Mouse (Mus musculus) ES-E14 (cell line): ENCODE data around the gene Mcpt9. TPM values are rescaled to one million over a fixed set of nuclear protein-coding genes. Genes with fewer than 3 reads are reported as not detected.
"Not testable (repeated sequence)": the region's sequence is repeated elsewhere in the genome, so short reads cannot be mapped to it uniquely, and the experiment has no call there.

ENCODE experiments used
- DNase-seq: peaks from one replicate; pipeline ENCODE4 v3.0.0-alpha.2; 2013; ENCODE audit warnings: low read depth, low spot score
- H3K27ac ChIP-seq: 2 replicates; pipeline ENCODE4 v1.5.1; 2012; ENCODE audit warnings: low read depth, mild to moderate bottlenecking, low read length, moderate library complexity, mixed read lengths; ENCODE audit not compliant: poor library complexity, insufficient read depth, severe bottlenecking
- H3K36me3 ChIP-seq: 2 replicates; pipeline ENCODE4 v1.6.1; 2012; ENCODE audit warnings: mild to moderate bottlenecking, low read length, moderate library complexity, mixed read lengths; ENCODE audit not compliant: control insufficient read depth, poor library complexity, insufficient read depth, severe bottlenecking
- H3K4me1 ChIP-seq, 2 experiments: fragments of 150-350 bp in 1 of 2; sonication (generic) in 1 of 2; 2 replicates each; pipeline ENCODE4 v1.6.1; 2012; ENCODE audit warnings: low read length in 2 of 2, mild to moderate bottlenecking in 1 of 2, mixed read lengths in 1 of 2; ENCODE audit not compliant: control insufficient read depth in 2 of 2, insufficient read depth in 2 of 2, poor library complexity in 1 of 2
- H3K4me3 ChIP-seq, 2 experiments: fragments of 150-350 bp in 1 of 2; sonication (generic) in 1 of 2; 2 replicates each; pipeline ENCODE4 v1.5.1; 2012; ENCODE audit warnings: low read length in 2 of 2, low read depth in 1 of 2, mild to moderate bottlenecking in 1 of 2, mixed read lengths in 1 of 2; ENCODE audit not compliant: insufficient read depth in 1 of 2, poor library complexity in 1 of 2, severe bottlenecking in 1 of 2
- H3K9ac ChIP-seq: 2 replicates; pipeline ENCODE4 v1.6.1; 2012; ENCODE audit warnings: low read depth, mild to moderate bottlenecking, low read length, mixed read lengths; ENCODE audit not compliant: poor library complexity, insufficient read depth, severe bottlenecking
- H3K9me3 ChIP-seq: fragments of 150-350 bp; sonication (generic); 2 replicates; pipeline ENCODE4 v1.6.1; 2012; ENCODE audit warnings: low read depth, mild to moderate bottlenecking, low read length; ENCODE audit not compliant: control insufficient read depth, insufficient read depth
- CHD2 ChIP-seq: IDR thresholded peaks from 2 replicates; pipeline ENCODE4 v1.6.1; 2014; ENCODE audit warnings: mild to moderate bottlenecking, low read depth, low read length, inconsistent platforms
- HCFC1 ChIP-seq: IDR thresholded peaks from 2 replicates; pipeline ENCODE4 v1.6.1; 2012; ENCODE audit warnings: low read length, inconsistent platforms, borderline replicate concordance; ENCODE audit not compliant: insufficient read depth
- MAFK ChIP-seq: IDR thresholded peaks from 2 replicates; pipeline ENCODE4 v1.6.1; 2014; ENCODE audit warnings: mild to moderate bottlenecking, low read depth, low read length, inconsistent platforms; ENCODE audit not compliant: insufficient read depth
- ZC3H11A ChIP-seq: IDR thresholded peaks from 2 replicates; pipeline ENCODE4 v1.6.1; 2012; ENCODE audit warnings: low read depth, mild to moderate bottlenecking, inconsistent platforms, low read length, borderline replicate concordance
- ZNF384 ChIP-seq: IDR thresholded peaks from 2 replicates; pipeline ENCODE4 v1.6.1; 2012; ENCODE audit warnings: low read depth, low read length, inconsistent platforms
- in situ Hi-C, 2 experiments: fragments of 600-800 bp; cut with MboI; formaldehyde crosslinking; loops; one replicate each; pipeline ENCODE4 v1.15.1; 2025; ENCODE audit warnings: low sequenced_read_pairs in 2 of 2, inconsistent platforms in 1 of 2; ENCODE audit not compliant: unreplicated experiment in 2 of 2
- total RNA-seq: library from RNA; depleted of rRNA; stranded (reverse); fragments of 300-350 nt; gene quantifications from 2 replicates; pipeline ENCODE4 v1.2.3, GENCODE M21; 2012; rRNA removed

Gene Mcpt9
- total RNA-seq, 1 experiment: not detected

- Histone ChIP-seq H3K9ac (no peak overlapping the region), H3K27ac (no peak overlapping the region), H3K36me3 (no peaks in the 10 kb centered on the region), H3K4me1 (no peaks in the 10 kb centered on the region), H3K9me3 (no peaks in the 10 kb centered on the region), H3K4me3 (no peak overlapping the region)
- no peak for DNase-seq
- no peak for TF ChIP-seq ZNF384
- TF ChIP-seq HCFC1: no peak
- TF ChIP-seq CHD2: no peak
- no peak for TF ChIP-seq ZC3H11A
- TF ChIP-seq MAFK: no peak
- in situ Hi-C loops: no loop called here
These were observed 17.1 kb downstream of the Mcpt9 start for GRCm38 (mm10) chr14:56013147-56013546.

GRCm38 (mm10) chr14:55987464-55987863 is 42.8 kb downstream of the Mcpt9 start:
- DNase-seq, H3K9ac ChIP-seq, H3K4me1 ChIP-seq, H3K27ac ChIP-seq, H3K4me3 ChIP-seq, H3K9me3 ChIP-seq, in situ Hi-C loops, H3K36me3 ChIP-seq: not testable (repeated sequence)

Other genes starting within 250 kb of the Mcpt9 start
- gene Adcy4, start 246.4 kb downstream of the Mcpt9 start, total RNA-seq: 0.27 and 0.32 TPM in 2 replicates
- 9.0 and 17.8 TPM in 2 replicates for gene Ripk3, start 241.6 kb downstream of the Mcpt9 start, total RNA-seq
- 6.4 and 25.4 TPM in 2 replicates for gene Nfatc4, start 207.4 kb downstream of the Mcpt9 start, total RNA-seq
- 7.1 and 10.4 TPM in 2 replicates for gene Nynrin, start 176.5 kb downstream of the Mcpt9 start, total RNA-seq
- gene Cbln3, start 146.1 kb downstream of the Mcpt9 start, total RNA-seq: 0.04 and 0.11 TPM in 2 replicates
- gene Khnyn, start 145.5 kb downstream of the Mcpt9 start, total RNA-seq: 7.2 and 15.8 TPM in 2 replicates
- gene Sdr39u1, start 130.2 kb downstream of the Mcpt9 start, total RNA-seq: 8.2 and 11.1 TPM in 2 replicates
- not detected in 2 replicates for gene Cma1, start 85.8 kb downstream of the Mcpt9 start, total RNA-seq
- not detected in 2 replicates for gene Cma2, start 79.5 kb downstream of the Mcpt9 start, total RNA-seq
- not detected in 2 replicates for gene Mcpt1, start 12.5 kb downstream of the Mcpt9 start, total RNA-seq
- not detected in 2 replicates for gene Mcpt2, start 11.5 kb upstream of the Mcpt9 start, total RNA-seq
- not detected in 2 replicates for gene Mcpt4, start 31.8 kb upstream of the Mcpt9 start, total RNA-seq
- 0.26 and 0.31 TPM in 2 replicates for gene Mcpt8, start 54.8 kb upstream of the Mcpt9 start, total RNA-seq
- gene Ctsg, start 72.1 kb upstream of the Mcpt9 start, total RNA-seq: not detected in 2 replicates
- 0.98 and 1.2 TPM in 2 replicates for gene Gzme, start 90.1 kb upstream of the Mcpt9 start, total RNA-seq
- gene Gzmd, start 102.1 kb upstream of the Mcpt9 start, total RNA-seq: 0.32 and 0.89 TPM in 2 replicates
- gene Gzmg, start 129.1 kb upstream of the Mcpt9 start, total RNA-seq: not detected in 2 replicates
- 0.22 TPM in 1 of 2 replicates, not detected in the other for gene Gzmn, start 144.1 kb upstream of the Mcpt9 start, total RNA-seq
- gene Gzmf, start 180.9 kb upstream of the Mcpt9 start, total RNA-seq: not detected in 2 replicates
- gene Gzmc, start 204.2 kb upstream of the Mcpt9 start, total RNA-seq: not detected in 2 replicates
- gene Gzmb, start 231.8 kb upstream of the Mcpt9 start, total RNA-seq: not detected in 2 replicates